Mouse (Mus musculus): ENCODE measurements at regions not wholly inside any gene's neighbourhood (a gene's known extent, or its start where the extent isn't known, plus 50 kb on each side); places are given as distances from the start of the nearest gene placed in this dataset.

DNA sequence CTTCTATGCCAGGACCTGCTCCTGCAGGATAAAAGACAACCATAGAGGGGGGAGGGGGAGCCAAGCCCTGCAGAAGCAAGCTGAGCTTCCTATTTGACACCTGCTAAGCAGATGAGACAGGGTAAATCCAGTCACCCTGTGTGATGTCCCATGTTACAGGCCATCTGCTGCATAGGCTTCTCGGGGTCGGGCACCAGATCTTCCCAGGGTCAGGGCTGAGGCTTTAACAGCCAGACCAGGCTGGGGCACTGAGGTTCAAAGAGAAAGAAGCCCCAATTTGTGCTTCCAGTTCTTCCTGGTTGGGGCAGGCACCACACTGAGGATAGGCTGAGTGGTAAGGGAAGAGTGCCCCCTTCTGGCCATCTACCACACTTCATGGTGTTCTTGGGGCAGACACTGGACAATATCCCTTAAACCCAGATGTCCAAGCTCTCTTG, 332.5 kb downstream of the Prdm2 start:
- no peak for TF ChIP-seq POLR2A (IDR thresholded peaks at IDR 0.05; ENCODE audit: borderline replicate concordance, low read depth, low read length)
- TF ChIP-seq CTCF (IDR thresholded peaks at IDR 0.05; ENCODE audit: low read depth, low read length): no peak
